Mouse (Mus musculus) gastrocnemius, adult 18-20 months (tissue): ENCODE measurements around the gene Wdr78. TPM values are rescaled to one million over a fixed set of nuclear protein-coding genes. Genes with fewer than 3 reads are reported as not detected.

ENCODE experiments used
- DNase-seq: peaks from one replicate; pipeline ENCODE4 v3.0.0; 2021; ENCODE audit warnings: low spot score
- total RNA-seq, 2 experiments: library from RNA; stranded (reverse); gene quantifications; 2 replicates each; pipeline ENCODE4 v1.2.3; 2021

The Wdr78 gene
- total RNA-seq, 2 experiments from 2014 or later, result 0.53 to 0.59 TPM

- no peak for DNase-seq
Observed at GRCm38 (mm10) chr4:103056909-103057308, 57.4 kb downstream of the Wdr78 start.

- DNase-seq, result no peak
Observed at GRCm38 (mm10) chr4:103048046-103048445, 66.3 kb downstream of the Wdr78 start.

GRCm38 (mm10) chr4:103042997-103043396, 71.4 kb downstream of the Wdr78 start:
- DNase-seq, result no peak

GRCm38 (mm10) chr4:103039838-103040191, 74.5 kb downstream of the Wdr78 start:
- DNase-seq, result no peak

GRCm38 (mm10) chr4:103039103-103039837, 75.1 kb downstream of the Wdr78 start:
- DNase-seq, result no peak

GRCm38 (mm10) chr4:103028177-103029088, 85.9 kb downstream of the Wdr78 start:
- no peak for DNase-seq

GRCm38 (mm10) chr4:103027745-103028144, 86.6 kb downstream of the Wdr78 start:
- no peak for DNase-seq

- DNase-seq, result no peak
Observed at GRCm38 (mm10) chr4:103026621-103027020, 87.7 kb downstream of the Wdr78 start, which contains the start of gene Insl5. Insl5 (minus strand) TSS chr4:103026842.

GRCm38 (mm10) chr4:103013490-103013889, 100.9 kb downstream of the Wdr78 start:
- no peak for DNase-seq

- DNase-seq, result no peak
Observed at GRCm38 (mm10) chr4:103011823-103012222, 102.5 kb downstream of the Wdr78 start.

- DNase-seq, result no peak
Observed at GRCm38 (mm10) chr4:103010734-103011133, 103.6 kb downstream of the Wdr78 start.

- DNase-seq, result no peak
Observed at GRCm38 (mm10) chr4:103006943-103007418, 107.4 kb downstream of the Wdr78 start.

- DNase-seq, result no peak
Observed at GRCm38 (mm10) chr4:103006266-103006665, 108.1 kb downstream of the Wdr78 start.

- no peak for DNase-seq
Observed at GRCm38 (mm10) chr4:103005190-103005945, 109.0 kb downstream of the Wdr78 start.

GRCm38 (mm10) chr4:103004681-103005080, 109.7 kb downstream of the Wdr78 start:
- no peak for DNase-seq

- DNase-seq, result no peak
Observed at GRCm38 (mm10) chr4:102991685-102992084, 122.7 kb downstream of the Wdr78 start.

GRCm38 (mm10) chr4:102990595-102991340, 123.6 kb downstream of the Wdr78 start:
- DNase-seq, result no peak

- no peak for DNase-seq
Observed at GRCm38 (mm10) chr4:102990016-102990415, 124.3 kb downstream of the Wdr78 start.

GRCm38 (mm10) chr4:102989391-102989790, 125.0 kb downstream of the Wdr78 start:
- DNase-seq, result no peak

GRCm38 (mm10) chr4:102988526-102988925, 125.8 kb downstream of the Wdr78 start:
- DNase-seq, result no peak
